Mouse (Mus musculus) embryonic facial prominence, embryonic 14.5 days (tissue): ENCODE results near the gene Gmpr. TPM values are rescaled to one million over a fixed set of nuclear protein-coding genes. Genes with fewer than 3 reads are reported as not detected.
"Not testable (repeated sequence)": the region's sequence is repeated elsewhere in the genome, so short reads cannot be mapped to it uniquely, and the experiment has no call there.

Source experiments
- ATAC-seq: fragments of 200-750 bp; cut with Nextera tagmentation; 2 replicates; pipeline ENCODE4 v1.8.0; 2017; ENCODE audit warnings: low read depth, moderate number of reproducible peaks, moderate TSS enrichment
- DNase-seq: peaks from one replicate; pipeline ENCODE4 v3.0.0-alpha.2; 2015; ENCODE audit warnings: low spot score
- H3K27ac ChIP-seq: fragments of 300-500 bp; sonication (generic); replicated peaks from 2 replicates; pipeline ENCODE4 v1.5.1; 2014; ENCODE audit warnings: low read depth, mild to moderate bottlenecking, low read length, moderate library complexity
- H3K27me3 ChIP-seq: fragments of 300-500 bp; sonication (generic); replicated peaks from 2 replicates; pipeline ENCODE4 v1.6.1; 2014; ENCODE audit warnings: low read length; ENCODE audit not compliant: control insufficient read depth, insufficient read depth
- H3K36me3 ChIP-seq: fragments of 300-500 bp; sonication (generic); 2 replicates; pipeline ENCODE4 v1.6.1; 2014; ENCODE audit warnings: low read length, mixed read lengths; ENCODE audit not compliant: control insufficient read depth, insufficient read depth
- H3K4me1 ChIP-seq: fragments of 300-500 bp; sonication (generic); 2 replicates; pipeline ENCODE4 v1.6.1; 2014; ENCODE audit warnings: antibody characterized with exemption, low read length; ENCODE audit not compliant: control insufficient read depth, insufficient read depth
- H3K4me2 ChIP-seq: fragments of 300-500 bp; sonication (generic); 2 replicates; pipeline ENCODE4 v1.6.1; 2014; ENCODE audit warnings: low read depth, mild to moderate bottlenecking, low read length, moderate library complexity, mixed read lengths
- H3K4me3 ChIP-seq: fragments of 300-500 bp; sonication (generic); 2 replicates; pipeline ENCODE4 v1.5.1; 2014; ENCODE audit warnings: low read depth, mild to moderate bottlenecking, low read length
- H3K9ac ChIP-seq: fragments of 300-500 bp; sonication (generic); 2 replicates; pipeline ENCODE4 v1.6.1; 2014; ENCODE audit warnings: low read depth, mild to moderate bottlenecking, low read length, moderate library complexity, mixed read lengths
- H3K9me3 ChIP-seq: fragments of 300-500 bp; sonication (generic); 2 replicates; pipeline ENCODE4 v1.6.1; 2016; ENCODE audit warnings: low read length; ENCODE audit not compliant: control insufficient read depth
- WGBS: fragments of 180-500 bp; shearing (Covaris S2); extraction: QIAGEN DNeasy Blood & Tissue Kit; methylation state at CpG from one replicate; pipeline ENCODE4 v1.1.7; 2014; 5-methylcytosine and 5-hydroxymethylcytosine counted together
- polyA plus RNA-seq: library from polyadenylated mRNA; unstranded; fragments of >200 nt; fragmentation: Nextera tagmentation; extraction: Ambion mirVana; gene quantifications from 2 replicates; pipeline ENCODE4 v1.2.1, GENCODE M21; 2014

Gmpr gene
- polyA plus RNA-seq, 1 experiment from 2014 or later, result 51.5 TPM

GRCm38 (mm10) chr13:45473311-45473710 is 33.9 kb upstream of the Gmpr start:
- Histone ChIP-seq H3K27me3 (no peaks in the 10 kb centered on the region), H3K9ac (no peak overlapping the region), H3K4me3 (no peak overlapping the region), H3K4me2 (no peak overlapping the region), H3K4me1 (peaks cover 20% of the 10 kb centered on the region), H3K27ac (no peak overlapping the region; the same call in 1 of the 2 replicates), H3K36me3 (no peaks in the 10 kb centered on the region), H3K9me3 (no peaks in the 10 kb centered on the region)
- no peak for ATAC-seq
- 44% methylated on average over 10 of the region's 10 CpGs for WGBS
- DNase-seq, result no peak

- no peak for ATAC-seq
- Histone ChIP-seq H3K36me3 (no peaks in the 10 kb centered on the region), H3K9me3 (no peaks in the 10 kb centered on the region), H3K27ac (no peak overlapping the region), H3K4me2 (no peak overlapping the region), H3K4me1 (peaks cover 5% of the 10 kb centered on the region; the same call in 1 of the 2 replicates), H3K4me3 (no peak overlapping the region), H3K27me3 (no peaks in the 10 kb centered on the region), H3K9ac (no peak overlapping the region)
- 73% methylated on average over 8 of the region's 8 CpGs for WGBS
- no peak for DNase-seq
Observed at GRCm38 (mm10) chr13:45475297-45475696, 31.9 kb upstream of the Gmpr start.

- Histone ChIP-seq H3K36me3 (no peaks in the 10 kb centered on the region), H3K27ac (no peak overlapping the region), H3K4me1 (no peaks in the 10 kb centered on the region), H3K9ac (no peak overlapping the region), H3K27me3 (no peaks in the 10 kb centered on the region), H3K4me2 (no peak overlapping the region), H3K4me3 (no peak overlapping the region), H3K9me3 (no peaks in the 10 kb centered on the region)
- WGBS, result 32% methylated on average over 3 of the region's 3 CpGs
- ATAC-seq (no peak), DNase-seq (peak; percentile 61)
Observed at GRCm38 (mm10) chr13:45477183-45477582, 30.1 kb upstream of the Gmpr start.

GRCm38 (mm10) chr13:45479951-45480350 is 27.3 kb upstream of the Gmpr start:
- DNase-seq, result no peak
- 63% methylated on average over 6 of the region's 6 CpGs for WGBS

GRCm38 (mm10) chr13:45483215-45483614 is 24.0 kb upstream of the Gmpr start:
- H3K27me3 ChIP-seq, result no peaks in the 10 kb centered on the region
- H3K4me1 ChIP-seq, result 0 out of 2 replicates have a peak, but pooled peaks cover 3% of the 10 kb centered on the region
- H3K36me3 ChIP-seq, result no peaks in the 10 kb centered on the region
- no peak for DNase-seq
- H3K9me3 ChIP-seq, result no peaks in the 10 kb centered on the region; the same call in 1 of the 2 replicates
- no peak for ATAC-seq
- 93% methylated on average over 2 of the region's 2 CpGs for WGBS
- H3K4me2 ChIP-seq, result no peak overlapping the region
- H3K9ac ChIP-seq, result no peak overlapping the region
- H3K27ac ChIP-seq, result no peak overlapping the region
- H3K4me3 ChIP-seq, result no peak overlapping the region

More at GRCm38 (mm10) chr13:45479951-45480350, 27.3 kb upstream of the Gmpr start:
- no peaks in the 10 kb centered on the region for H3K36me3 ChIP-seq
- no peak overlapping the region for H3K4me2 ChIP-seq
- H3K4me1 ChIP-seq, result no peaks in the 10 kb centered on the region
- H3K9ac ChIP-seq, result no peak overlapping the region
- H3K9me3 ChIP-seq, result no peaks in the 10 kb centered on the region
- H3K27me3 ChIP-seq, result no peaks in the 10 kb centered on the region
- no peak for ATAC-seq
- no peak overlapping the region for H3K4me3 ChIP-seq
- H3K27ac ChIP-seq, result no peak overlapping the region

- not testable (repeated sequence) for H3K4me3 ChIP-seq
Observed at GRCm38 (mm10) chr13:45483949-45484348, 23.3 kb upstream of the Gmpr start.

GRCm38 (mm10) chr13:45485602-45486001 is 21.6 kb upstream of the Gmpr start:
- Histone ChIP-seq H3K4me3 (no peak overlapping the region), H3K36me3 (no peaks in the 10 kb centered on the region), H3K4me1 (0 out of 2 replicates have a peak, but pooled peaks cover 3% of the 10 kb centered on the region), H3K9me3 (no peaks in the 10 kb centered on the region; the same call in 1 of the 2 replicates), H3K27me3 (no peaks in the 10 kb centered on the region), H3K9ac (no peak overlapping the region), H3K4me2 (no peak overlapping the region), H3K27ac (no peak overlapping the region)
- ATAC-seq (0 out of 2 replicates have a peak, but pooled peaks have one; percentile 41), DNase-seq (peak; percentile 60)
- WGBS, result 54% methylated on average over 4 of the region's 4 CpGs

More at GRCm38 (mm10) chr13:45483949-45484348, 23.3 kb upstream of the Gmpr start:
- H3K4me2 ChIP-seq, H3K9ac ChIP-seq, H3K27me3 ChIP-seq, H3K36me3 ChIP-seq, ATAC-seq, H3K27ac ChIP-seq, DNase-seq, H3K4me1 ChIP-seq, H3K9me3 ChIP-seq: not testable (repeated sequence)
- WGBS, result 94% methylated on average over 16 of the region's 16 CpGs

- Histone ChIP-seq H3K9me3 (no peaks in the 10 kb centered on the region; the same call in 1 of the 2 replicates), H3K4me2 (no peak overlapping the region), H3K27me3 (no peaks in the 10 kb centered on the region), H3K4me1 (0 out of 2 replicates have a peak, but pooled peaks cover 3% of the 10 kb centered on the region), H3K9ac (no peak overlapping the region), H3K4me3 (no peak overlapping the region), H3K27ac (no peak overlapping the region), H3K36me3 (no peaks in the 10 kb centered on the region)
- WGBS, result 39% methylated on average over 2 of the region's 2 CpGs
- ATAC-seq (no peak), DNase-seq (peak; percentile 67)
Observed at GRCm38 (mm10) chr13:45486598-45486997, 20.6 kb upstream of the Gmpr start.

GRCm38 (mm10) chr13:45491991-45492732 is 15.1 kb upstream of the Gmpr start:
- no peak for DNase-seq
- Histone ChIP-seq H3K27ac (no peak overlapping the region), H3K4me3 (no peak overlapping the region), H3K4me2 (no peak overlapping the region), H3K9ac (no peak overlapping the region), H3K27me3 (no peaks in the 10 kb centered on the region), H3K9me3 (no peaks in the 10 kb centered on the region), H3K36me3 (no peaks in the 10 kb centered on the region), H3K4me1 (no peaks in the 10 kb centered on the region)
- no peak for ATAC-seq
- 85% methylated on average over 7 of the region's 8 CpGs for WGBS
